Mouse (Mus musculus): Measurements from ENCODE around the gene Svep1. TPM values are rescaled to one million over a fixed set of nuclear protein-coding genes. Genes with fewer than 3 reads are reported as not detected.

Svep1 gene
- polyA plus RNA-seq, 1 experiment = 85.8 TPM

DNA sequence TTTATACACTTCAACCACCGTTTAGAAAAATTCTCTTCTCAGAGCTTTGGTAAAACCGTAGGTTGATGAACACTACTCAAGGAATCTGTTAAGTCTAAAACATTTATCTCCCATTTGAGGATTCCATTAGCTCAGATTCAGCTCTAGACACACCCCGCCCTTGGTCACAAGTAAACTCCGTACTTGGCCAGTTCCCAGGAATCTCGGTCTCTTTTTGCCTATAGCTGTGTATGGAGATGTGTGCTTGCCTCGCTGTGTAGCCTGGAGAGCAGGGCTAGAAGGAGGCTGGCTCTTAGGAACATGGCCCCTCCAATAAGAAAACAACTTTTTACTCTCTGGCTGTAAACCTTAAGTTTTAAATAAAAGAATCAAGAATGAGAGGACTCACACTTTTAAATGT is 96.9 kb downstream of the Svep1 start:
- no peak for TF ChIP-seq CTCF (IDR thresholded peaks at IDR 0.05; ENCODE audit: borderline replicate concordance, insufficient read depth, low read length)
- no peak for TF ChIP-seq POLR2A (IDR thresholded peaks at IDR 0.05; ENCODE audit: low read depth, low read length)
- Histone ChIP-seq H3K4me1 (ENCODE audit: control insufficient read depth, insufficient read depth, low read length) (no peaks in the 10 kb centered on the region), H3K27ac (ENCODE audit: insufficient read depth, low read length) (no peak overlapping the region), H3K4me3 (ENCODE audit: insufficient read depth, low read length) (no peak overlapping the region)

DNA sequence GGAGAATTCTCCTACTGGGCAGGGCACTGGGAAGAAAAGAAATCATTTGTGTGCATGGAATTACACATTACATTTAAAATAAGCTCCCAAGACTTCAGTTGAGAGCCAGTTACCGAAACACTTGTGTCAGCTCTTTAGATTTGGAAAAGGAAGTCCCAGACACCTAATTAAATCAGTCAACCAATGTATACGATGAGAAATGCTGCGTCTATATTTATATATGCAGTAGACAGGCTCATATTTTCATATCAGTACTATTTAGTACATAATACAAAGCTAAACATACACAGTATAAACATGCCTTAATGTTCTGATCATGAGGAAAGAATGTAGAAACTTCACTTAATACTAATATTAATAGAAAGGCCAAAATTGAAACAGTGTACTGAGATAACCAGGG is 98.3 kb downstream of the Svep1 start:
- no peak overlapping the region for H3K27ac ChIP-seq (ENCODE audit: insufficient read depth, low read length)
- no peak for TF ChIP-seq POLR2A (IDR thresholded peaks at IDR 0.05; ENCODE audit: low read depth, low read length)
- no peak for TF ChIP-seq CTCF (IDR thresholded peaks at IDR 0.05; ENCODE audit: borderline replicate concordance, insufficient read depth, low read length)

DNA sequence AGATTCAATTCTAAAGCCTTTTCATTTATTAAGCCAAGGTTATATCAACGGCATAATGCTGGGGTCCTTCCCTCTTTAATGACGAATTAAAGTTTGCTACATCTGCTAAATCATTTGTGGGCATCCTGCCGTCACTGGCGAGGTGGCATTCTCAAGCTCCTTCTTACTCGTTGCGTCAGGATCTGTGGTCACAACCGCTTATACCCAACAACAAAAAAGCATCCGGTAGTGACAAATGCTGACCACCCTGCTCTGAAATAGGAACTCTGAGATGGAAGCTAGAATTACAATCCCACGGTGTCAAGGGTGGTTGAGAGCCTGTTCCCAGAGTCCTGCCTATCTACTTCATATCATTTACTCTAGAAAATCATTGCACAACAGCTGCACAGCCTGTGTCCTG is 108.9 kb downstream of the Svep1 start:
- TF ChIP-seq CTCF (IDR thresholded peaks at IDR 0.05; ENCODE audit: borderline replicate concordance, insufficient read depth, low read length) (no peak), POLR2A (IDR thresholded peaks at IDR 0.05; ENCODE audit: low read depth, low read length) (no peak)
- Histone ChIP-seq H3K4me3 (ENCODE audit: insufficient read depth, low read length) (no peak overlapping the region), H3K27ac (ENCODE audit: insufficient read depth, low read length) (no peak overlapping the region), H3K4me1 (ENCODE audit: control insufficient read depth, insufficient read depth, low read length) (no peaks in the 10 kb centered on the region)

More for the DNA sequence above, 98.3 kb downstream of the Svep1 start:
- H3K4me3 ChIP-seq (ENCODE audit: insufficient read depth, low read length) = no peak overlapping the region
- no peaks in the 10 kb centered on the region for H3K4me1 ChIP-seq (ENCODE audit: control insufficient read depth, insufficient read depth, low read length)

DNA sequence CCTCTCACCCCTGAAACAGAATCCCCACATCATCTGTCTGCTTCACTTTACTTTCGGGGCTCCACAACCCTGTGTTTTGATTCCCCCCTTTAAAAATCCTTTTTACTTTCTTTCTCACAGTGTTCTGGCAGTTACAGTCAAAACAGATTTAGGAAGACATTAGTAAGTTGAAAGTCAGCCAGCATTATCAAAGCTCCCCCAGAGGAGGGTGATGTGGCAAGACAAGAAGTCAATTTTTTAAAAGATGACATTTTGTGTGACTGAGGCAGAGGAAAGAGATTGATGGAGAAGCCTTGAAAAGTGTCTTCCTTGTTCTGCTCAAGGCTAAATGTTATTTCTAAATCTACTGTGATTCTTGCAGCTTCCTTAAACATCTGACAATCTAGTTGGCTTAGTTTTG is 119.9 kb downstream of the Svep1 start:
- no peak overlapping the region for H3K4me3 ChIP-seq (ENCODE audit: insufficient read depth, low read length)
- H3K4me1 ChIP-seq (ENCODE audit: control insufficient read depth, insufficient read depth, low read length) = no peaks in the 10 kb centered on the region
- no peak for TF ChIP-seq CTCF (IDR thresholded peaks at IDR 0.05; ENCODE audit: borderline replicate concordance, insufficient read depth, low read length)
- no peak for TF ChIP-seq POLR2A (IDR thresholded peaks at IDR 0.05; ENCODE audit: low read depth, low read length)
- no peak overlapping the region for H3K27ac ChIP-seq (ENCODE audit: insufficient read depth, low read length)

DNA sequence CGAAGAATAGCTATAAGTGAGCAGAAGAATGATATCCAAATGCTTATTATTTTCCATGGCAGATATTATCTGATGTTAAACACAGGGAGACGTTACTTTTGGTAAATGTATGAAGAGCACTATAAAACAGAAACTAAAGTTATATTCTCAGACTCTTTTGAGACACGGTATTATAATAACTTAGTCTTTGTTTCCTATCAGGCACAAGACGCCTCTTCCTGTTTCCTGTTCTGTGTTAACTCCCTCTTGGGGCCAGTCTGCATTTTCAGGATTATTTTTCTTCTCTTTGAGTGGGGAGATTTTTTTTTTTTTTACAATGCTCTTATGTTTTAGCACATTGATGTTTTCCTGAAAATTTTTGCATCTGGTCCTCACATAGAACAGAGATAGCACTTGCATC is 120.5 kb downstream of the Svep1 start:
- TF ChIP-seq CTCF (IDR thresholded peaks at IDR 0.05; ENCODE audit: borderline replicate concordance, insufficient read depth, low read length) (no peak), POLR2A (IDR thresholded peaks at IDR 0.05; ENCODE audit: low read depth, low read length) (no peak)

DNA sequence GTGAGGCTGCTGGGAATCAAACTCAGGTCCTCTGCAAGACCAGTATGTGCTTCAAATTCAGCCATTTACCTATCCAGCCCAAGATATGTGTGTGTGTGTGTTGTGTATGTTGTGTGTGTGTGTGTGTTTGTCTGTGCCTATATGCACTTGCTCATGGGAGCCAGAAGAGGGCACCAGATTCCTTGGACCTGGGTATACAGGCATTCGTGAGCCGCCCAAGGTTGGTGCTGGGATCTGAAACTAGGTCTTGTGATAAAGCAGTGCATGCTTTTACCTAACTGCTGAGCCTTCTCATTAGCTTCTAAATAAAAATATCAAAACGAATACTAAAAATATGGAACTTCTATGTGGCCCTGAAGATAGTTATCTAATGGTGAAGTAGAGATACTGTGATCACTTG is 121.3 kb downstream of the Svep1 start:
- TF ChIP-seq POLR2A (IDR thresholded peaks at IDR 0.05; ENCODE audit: low read depth, low read length) = no peak
- no peak for TF ChIP-seq CTCF (IDR thresholded peaks at IDR 0.05; ENCODE audit: borderline replicate concordance, insufficient read depth, low read length)
- Histone ChIP-seq H3K4me3 (ENCODE audit: insufficient read depth, low read length) (no peak overlapping the region), H3K27ac (ENCODE audit: insufficient read depth, low read length) (no peak overlapping the region), H3K4me1 (ENCODE audit: control insufficient read depth, insufficient read depth, low read length) (no peaks in the 10 kb centered on the region)

More for the DNA sequence above, 120.5 kb downstream of the Svep1 start:
- no peak overlapping the region for H3K27ac ChIP-seq (ENCODE audit: insufficient read depth, low read length)
- no peak overlapping the region for H3K4me3 ChIP-seq (ENCODE audit: insufficient read depth, low read length)
- no peaks in the 10 kb centered on the region for H3K4me1 ChIP-seq (ENCODE audit: control insufficient read depth, insufficient read depth, low read length)

DNA sequence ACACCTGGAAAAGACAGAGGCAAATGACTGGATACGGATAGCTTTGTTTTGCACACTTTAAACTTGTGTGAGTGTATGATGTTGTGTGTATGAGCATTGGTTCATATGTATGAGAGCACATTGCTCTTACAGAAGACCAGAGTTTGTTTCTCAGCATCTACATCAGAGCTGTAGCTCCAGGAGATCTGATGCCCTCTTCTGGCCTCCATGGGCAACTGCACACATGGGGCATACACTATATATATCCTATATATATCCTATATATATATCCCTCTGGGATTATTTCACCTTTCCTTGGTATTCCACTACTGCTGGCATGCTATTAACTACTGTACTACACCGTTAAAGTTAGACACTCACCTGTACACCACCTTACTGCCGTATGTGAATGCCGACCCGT is 122.5 kb downstream of the Svep1 start:
- H3K4me1 ChIP-seq (ENCODE audit: control insufficient read depth, insufficient read depth, low read length) = no peaks in the 10 kb centered on the region
- no peak overlapping the region for H3K27ac ChIP-seq (ENCODE audit: insufficient read depth, low read length)
- no peak overlapping the region for H3K4me3 ChIP-seq (ENCODE audit: insufficient read depth, low read length)
- TF ChIP-seq POLR2A (IDR thresholded peaks at IDR 0.05; ENCODE audit: low read depth, low read length) = no peak
- no peak for TF ChIP-seq CTCF (IDR thresholded peaks at IDR 0.05; ENCODE audit: borderline replicate concordance, insufficient read depth, low read length)

DNA sequence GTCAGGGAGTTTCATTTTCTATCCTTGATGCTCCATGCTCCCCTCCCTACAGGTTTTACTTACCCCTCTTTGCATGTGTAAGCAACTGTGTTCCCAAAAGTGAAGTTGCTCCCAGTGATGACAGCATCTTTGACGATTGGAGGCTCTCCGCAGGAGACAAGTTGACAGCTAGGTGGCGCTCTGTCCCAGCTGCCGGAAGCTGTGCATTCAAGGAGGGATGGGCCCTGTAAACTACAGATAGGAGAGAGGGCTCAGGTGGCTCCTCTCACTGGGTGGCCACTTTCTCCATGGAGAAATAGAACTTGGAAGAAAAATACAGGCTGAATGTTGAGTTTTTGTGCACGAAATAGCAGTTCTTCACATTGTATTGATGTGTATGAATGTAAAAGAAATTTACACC is 124.1 kb downstream of the Svep1 start:
- TF ChIP-seq CTCF (IDR thresholded peaks at IDR 0.05; ENCODE audit: borderline replicate concordance, insufficient read depth, low read length) (peak; percentile 90), POLR2A (IDR thresholded peaks at IDR 0.05; ENCODE audit: low read depth, low read length) (no peak)

DNA sequence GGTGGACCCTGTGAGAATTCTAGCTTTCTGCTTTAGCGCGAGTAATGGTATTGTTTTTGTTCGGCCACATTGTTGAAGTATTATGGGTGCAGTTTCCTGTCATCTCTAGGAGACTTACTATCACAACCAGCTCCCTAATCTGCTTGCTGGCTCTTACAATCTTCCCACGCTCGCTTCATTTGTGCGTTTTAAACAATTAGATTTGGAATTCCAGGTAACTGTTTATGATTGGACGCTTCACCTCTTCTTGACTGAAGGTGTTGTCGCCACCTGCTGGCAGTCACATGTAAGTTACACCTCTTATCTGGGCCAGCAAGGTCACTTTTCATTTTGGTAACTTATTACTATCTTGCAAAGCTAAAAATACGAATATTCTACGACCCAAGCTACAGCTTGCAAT is 127.0 kb downstream of the Svep1 start:
- H3K4me3 ChIP-seq (ENCODE audit: insufficient read depth, low read length) = no peak overlapping the region
- TF ChIP-seq CTCF (IDR thresholded peaks at IDR 0.05; ENCODE audit: borderline replicate concordance, insufficient read depth, low read length) = peak; percentile 63; the same call in 1 of the 2 replicates
- no peak for TF ChIP-seq POLR2A (IDR thresholded peaks at IDR 0.05; ENCODE audit: low read depth, low read length)
- no peak overlapping the region for H3K27ac ChIP-seq (ENCODE audit: insufficient read depth, low read length)
- H3K4me1 ChIP-seq (ENCODE audit: control insufficient read depth, insufficient read depth, low read length) = no peaks in the 10 kb centered on the region

More for the DNA sequence above, 124.1 kb downstream of the Svep1 start:
- H3K4me3 ChIP-seq (ENCODE audit: insufficient read depth, low read length) = no peak overlapping the region
- no peaks in the 10 kb centered on the region for H3K4me1 ChIP-seq (ENCODE audit: control insufficient read depth, insufficient read depth, low read length)
- no peak overlapping the region for H3K27ac ChIP-seq (ENCODE audit: insufficient read depth, low read length)

DNA sequence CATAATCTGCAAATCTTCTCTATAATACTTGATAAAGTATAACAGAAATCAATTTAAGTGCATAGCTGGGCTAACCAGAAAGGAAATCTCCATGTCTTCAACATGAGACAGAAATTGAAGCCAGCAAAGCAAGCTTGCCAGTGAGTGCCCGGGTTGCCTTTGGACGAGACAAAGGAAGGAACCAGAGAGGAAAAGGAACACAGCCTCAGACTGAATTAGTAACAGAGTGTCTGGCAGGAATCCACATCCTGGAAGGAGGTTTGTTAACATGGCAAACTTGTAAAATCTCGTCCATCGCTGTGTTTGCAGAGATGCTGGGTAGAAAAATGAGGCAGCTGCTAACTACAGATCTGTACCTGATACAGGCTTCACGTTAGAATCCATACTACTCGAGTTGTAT is 128.7 kb downstream of the Svep1 start:
- TF ChIP-seq CTCF (IDR thresholded peaks at IDR 0.05; ENCODE audit: borderline replicate concordance, insufficient read depth, low read length) (no peak), POLR2A (IDR thresholded peaks at IDR 0.05; ENCODE audit: low read depth, low read length) (no peak)
- no peak overlapping the region for H3K27ac ChIP-seq (ENCODE audit: insufficient read depth, low read length)
- no peak overlapping the region for H3K4me3 ChIP-seq (ENCODE audit: insufficient read depth, low read length)
- no peaks in the 10 kb centered on the region for H3K4me1 ChIP-seq (ENCODE audit: control insufficient read depth, insufficient read depth, low read length)

DNA sequence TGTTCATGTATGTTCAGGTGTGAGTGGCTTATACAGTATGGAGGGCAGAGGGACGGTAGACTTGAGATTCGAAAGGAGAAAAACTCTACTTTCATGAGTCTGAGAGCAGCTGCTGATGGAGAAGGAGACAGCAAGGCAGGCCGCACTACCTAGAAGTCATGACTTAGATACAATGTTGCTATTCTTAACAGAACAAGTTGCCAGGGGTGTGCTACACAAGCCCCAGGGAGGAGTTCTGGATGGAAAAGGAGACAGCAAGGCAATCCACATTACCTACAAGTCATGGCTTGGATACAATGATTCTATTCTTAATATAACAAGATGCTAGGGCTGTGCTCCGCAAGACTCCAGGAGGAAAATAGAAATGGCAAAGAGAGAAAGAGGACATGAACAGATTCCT is 129.1 kb downstream of the Svep1 start:
- Histone ChIP-seq H3K27ac (ENCODE audit: insufficient read depth, low read length) (no peak overlapping the region), H3K4me1 (ENCODE audit: control insufficient read depth, insufficient read depth, low read length) (no peaks in the 10 kb centered on the region)

More for the DNA sequence above, 129.1 kb downstream of the Svep1 start:
- TF ChIP-seq POLR2A (IDR thresholded peaks at IDR 0.05; ENCODE audit: low read depth, low read length) (no peak), CTCF (IDR thresholded peaks at IDR 0.05; ENCODE audit: borderline replicate concordance, insufficient read depth, low read length) (no peak)
- H3K4me3 ChIP-seq (ENCODE audit: insufficient read depth, low read length) = no peak overlapping the region
